Mouse (Mus musculus) lung, postnatal 14 days (tissue): ENCODE data around the gene Krtap16-1.

Experiments
- DNase-seq: peaks from one replicate; pipeline ENCODE4 v3.0.0; 2021

The Krtap16-1 gene

GRCm38 (mm10) chr11:99948175-99948574, 38.2 kb downstream of the Krtap16-1 start, which contains the start of gene Krtap9-5:
TSS of gene Krtap9-5 (plus strand) at chr11:99948475.
- no peak for DNase-seq

- DNase-seq, result no peak
Measured at GRCm38 (mm10) chr11:99937751-99938264, 48.6 kb downstream of the Krtap16-1 start.

- DNase-seq, result no peak
Measured at GRCm38 (mm10) chr11:99935991-99936390, 50.4 kb downstream of the Krtap16-1 start, which contains the start of gene Krtap31-2. TSS of gene Krtap31-2 (plus strand) at chr11:99936291.
